Mouse (Mus musculus) small intestine, adult 2 months (tissue): ENCODE data around the gene Dpyd. TPM values are rescaled to one million over a fixed set of nuclear protein-coding genes. Genes with fewer than 3 reads are reported as not detected.

Experiments
- H3K27ac ChIP-seq: fragments of 200-500 bp; 2 replicates; pipeline ENCODE4 v1.5.1; 2012; ENCODE audit warnings: low read depth, low read length, control low read depth, inconsistent platforms; ENCODE audit not compliant: insufficient read depth
- H3K27me3 ChIP-seq: fragments of 200-500 bp; 2 replicates; pipeline ENCODE4 v1.6.1; 2012; ENCODE audit warnings: mild to moderate bottlenecking, moderate library complexity, low read length, inconsistent platforms; ENCODE audit not compliant: control insufficient read depth, insufficient read depth
- H3K36me3 ChIP-seq: fragments of 200-500 bp; 2 replicates; pipeline ENCODE4 v1.6.1; 2012; ENCODE audit warnings: mild to moderate bottlenecking, low read length, control low read depth, inconsistent platforms; ENCODE audit not compliant: control insufficient read depth, insufficient read depth
- H3K4me1 ChIP-seq: fragments of 200-500 bp; 2 replicates; pipeline ENCODE4 v1.6.1; 2012; ENCODE audit warnings: low read length, inconsistent platforms, mixed read lengths; ENCODE audit not compliant: control insufficient read depth, insufficient read depth, insufficient read length
- H3K4me3 ChIP-seq: fragments of 200-500 bp; 2 replicates; pipeline ENCODE4 v1.5.1; 2012; ENCODE audit warnings: low read depth, mild to moderate bottlenecking, control low read depth, inconsistent platforms, low read length, moderate library complexity
- CTCF ChIP-seq: fragments of 200-500 bp; IDR thresholded peaks from 2 replicates; pipeline ENCODE4 v1.5.1; 2012; ENCODE audit warnings: low read depth, mild to moderate bottlenecking, control low read depth, inconsistent platforms, low read length, moderate library complexity, mixed read lengths; ENCODE audit not compliant: insufficient replicate concordance, insufficient read length; ENCODE audit errors: extremely low read depth
- POLR2A ChIP-seq: fragments of 200-500 bp; IDR thresholded peaks from 2 replicates; pipeline ENCODE4 v1.6.1; 2012; ENCODE audit warnings: low read depth, mild to moderate bottlenecking, control low read depth, inconsistent platforms, low read length, moderate library complexity
- WGBS: fragments of 180-500 bp; shearing (Covaris S2); methylation state at CpG from one replicate; pipeline ENCODE4 v1.1.7; 2018; 5-methylcytosine and 5-hydroxymethylcytosine counted together
- polyA plus RNA-seq: library from polyadenylated mRNA; depleted of rRNA; stranded (reverse); fragments of >200 nt; gene quantifications from 2 replicates; pipeline ENCODE4 v1.2.3, GENCODE M21; 2012

Dpyd gene
- polyA plus RNA-seq, 1 experiment: 13.4 TPM

DNA sequence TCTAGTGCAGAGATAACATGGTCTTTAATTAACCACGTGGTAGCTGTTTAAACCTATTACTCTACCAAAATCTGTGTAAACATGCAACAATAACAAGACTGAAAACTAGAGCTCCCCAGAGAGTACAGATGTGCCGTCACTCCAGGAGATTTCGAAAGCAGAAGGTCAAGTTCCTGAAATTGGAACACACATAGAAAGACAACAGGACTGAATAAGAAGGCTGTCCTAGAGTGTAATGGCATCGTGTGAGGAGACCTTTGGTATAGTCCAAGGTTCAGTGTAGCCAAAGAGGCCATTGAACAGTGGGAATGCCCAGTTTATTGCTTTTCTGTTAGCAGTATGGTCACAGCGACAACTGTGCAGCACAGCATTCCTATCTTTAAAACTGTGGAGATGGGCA, 4.8 kb downstream of the Dpyd start:
- Histone ChIP-seq H3K27me3 (no peaks in the 10 kb centered on the region), H3K36me3 (no peaks in the 10 kb centered on the region), H3K27ac (peak overlapping the region; percentile 74; the same call in 1 of the 2 replicates), H3K4me1 (peaks cover 5% of the 10 kb centered on the region; the same call in 1 of the 2 replicates), H3K4me3 (no peak overlapping the region)
- WGBS: 25% methylated on average over 5 of the region's 5 CpGs
- TF ChIP-seq CTCF: no peak
- no peak for TF ChIP-seq POLR2A

DNA sequence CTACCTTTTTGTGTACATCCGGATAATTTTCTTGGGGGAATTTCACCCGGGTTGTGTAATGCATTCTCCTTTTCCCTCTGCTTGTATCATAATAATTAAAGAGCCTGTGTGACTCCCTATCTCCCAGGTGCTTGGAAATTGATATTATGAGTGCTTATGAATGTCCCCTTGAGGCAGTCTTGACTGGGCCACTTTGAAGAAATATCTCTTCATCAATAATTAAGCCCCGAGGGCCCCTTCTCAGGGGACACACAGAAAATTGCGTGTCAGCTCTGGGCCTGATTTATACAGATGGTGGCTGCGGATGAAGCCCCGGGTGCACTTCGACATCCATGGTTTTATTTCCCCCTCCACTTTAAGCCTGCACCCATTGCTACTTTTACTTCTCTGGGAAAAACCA, 8.3 kb downstream of the Dpyd start:
- Histone ChIP-seq H3K27ac (no peak overlapping the region), H3K27me3 (no peaks in the 10 kb centered on the region), H3K36me3 (no peaks in the 10 kb centered on the region), H3K4me3 (no peak overlapping the region), H3K4me1 (peaks cover 4% of the 10 kb centered on the region; the same call in 1 of the 2 replicates)
- TF ChIP-seq POLR2A (no peak), CTCF (no peak)
- 80% methylated on average over 7 of the region's 7 CpGs for WGBS

DNA sequence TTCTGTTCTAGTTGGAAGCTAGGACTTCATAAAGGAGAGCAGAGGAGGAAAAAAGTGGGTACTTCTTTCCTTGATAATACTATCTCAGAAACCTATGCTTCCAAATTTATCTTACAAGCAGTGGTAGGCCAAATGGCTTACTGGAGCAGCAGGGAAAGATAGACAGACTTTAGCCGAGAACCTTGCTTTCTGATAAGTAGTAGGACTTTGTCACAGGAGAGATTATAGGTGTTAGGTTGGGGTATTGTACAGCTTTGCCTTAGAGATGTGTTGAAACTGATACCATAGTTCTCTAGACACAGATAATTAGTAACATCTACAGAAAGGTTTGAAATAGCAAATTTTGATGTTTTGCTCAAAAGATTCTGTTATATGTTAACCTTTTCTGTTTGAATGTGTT, 28.6 kb downstream of the Dpyd start:
- no peaks in the 10 kb centered on the region for H3K27me3 ChIP-seq
- H3K4me1 ChIP-seq: peaks cover 10% of the 10 kb centered on the region
- H3K4me3 ChIP-seq: no peak overlapping the region
- WGBS: 29% methylated on average over 1 of the region's 1 CpGs
- no peak overlapping the region for H3K27ac ChIP-seq
- TF ChIP-seq CTCF: no peak
- no peak for TF ChIP-seq POLR2A
- H3K36me3 ChIP-seq: no peaks in the 10 kb centered on the region

DNA sequence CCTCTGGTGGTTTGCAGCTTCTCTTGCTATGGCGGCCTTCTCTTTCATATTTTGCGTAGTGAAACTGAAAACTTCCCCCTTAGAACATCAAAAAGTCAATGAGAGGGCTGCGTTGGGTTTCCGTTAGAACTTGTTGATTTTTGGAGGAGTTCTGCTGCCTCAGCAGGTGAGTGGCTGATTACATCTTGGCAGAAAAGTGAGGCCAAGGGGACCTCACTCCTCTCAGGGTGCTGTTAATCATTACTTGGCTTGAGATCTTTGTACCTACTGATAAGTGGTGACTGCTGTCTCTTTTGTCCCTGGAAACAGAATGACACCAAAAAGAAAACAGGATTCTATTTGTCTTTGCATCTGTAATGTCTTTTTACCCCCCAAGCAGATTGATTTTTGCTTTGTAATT, 32.9 kb downstream of the Dpyd start:
- H3K27me3 ChIP-seq: no peaks in the 10 kb centered on the region
- H3K36me3 ChIP-seq: no peaks in the 10 kb centered on the region
- TF ChIP-seq POLR2A (no peak), CTCF (no peak)
- WGBS: 27% methylated on average over 4 of the region's 4 CpGs
- no peak overlapping the region for H3K27ac ChIP-seq
- H3K4me3 ChIP-seq: no peak overlapping the region
- peaks cover 12% of the 10 kb centered on the region for H3K4me1 ChIP-seq

DNA sequence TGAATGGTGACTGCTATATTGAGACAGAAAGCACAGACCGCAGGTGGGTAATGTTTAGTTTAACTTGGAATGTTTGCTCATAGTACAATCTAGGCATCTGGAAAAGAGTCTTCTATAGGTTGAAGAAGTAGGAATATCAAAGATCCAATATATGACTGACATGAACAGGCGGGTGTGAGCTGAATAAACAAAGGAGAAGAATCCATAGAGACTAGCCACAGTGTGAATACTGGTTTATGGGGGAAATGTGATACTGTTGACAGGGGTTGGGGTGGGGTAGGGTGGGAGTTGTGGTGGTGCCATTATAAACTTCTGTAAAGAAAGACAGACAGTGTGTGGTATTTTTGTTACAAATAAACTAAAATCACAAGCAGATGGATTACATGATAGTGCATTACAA, 33.8 kb downstream of the Dpyd start:
- Histone ChIP-seq H3K4me3 (no peak overlapping the region), H3K36me3 (no peaks in the 10 kb centered on the region), H3K27ac (no peak overlapping the region), H3K4me1 (peaks cover 12% of the 10 kb centered on the region), H3K27me3 (no peaks in the 10 kb centered on the region)
- 27% methylated on average over 2 of the region's 2 CpGs for WGBS
- no peak for TF ChIP-seq CTCF
- no peak for TF ChIP-seq POLR2A

DNA sequence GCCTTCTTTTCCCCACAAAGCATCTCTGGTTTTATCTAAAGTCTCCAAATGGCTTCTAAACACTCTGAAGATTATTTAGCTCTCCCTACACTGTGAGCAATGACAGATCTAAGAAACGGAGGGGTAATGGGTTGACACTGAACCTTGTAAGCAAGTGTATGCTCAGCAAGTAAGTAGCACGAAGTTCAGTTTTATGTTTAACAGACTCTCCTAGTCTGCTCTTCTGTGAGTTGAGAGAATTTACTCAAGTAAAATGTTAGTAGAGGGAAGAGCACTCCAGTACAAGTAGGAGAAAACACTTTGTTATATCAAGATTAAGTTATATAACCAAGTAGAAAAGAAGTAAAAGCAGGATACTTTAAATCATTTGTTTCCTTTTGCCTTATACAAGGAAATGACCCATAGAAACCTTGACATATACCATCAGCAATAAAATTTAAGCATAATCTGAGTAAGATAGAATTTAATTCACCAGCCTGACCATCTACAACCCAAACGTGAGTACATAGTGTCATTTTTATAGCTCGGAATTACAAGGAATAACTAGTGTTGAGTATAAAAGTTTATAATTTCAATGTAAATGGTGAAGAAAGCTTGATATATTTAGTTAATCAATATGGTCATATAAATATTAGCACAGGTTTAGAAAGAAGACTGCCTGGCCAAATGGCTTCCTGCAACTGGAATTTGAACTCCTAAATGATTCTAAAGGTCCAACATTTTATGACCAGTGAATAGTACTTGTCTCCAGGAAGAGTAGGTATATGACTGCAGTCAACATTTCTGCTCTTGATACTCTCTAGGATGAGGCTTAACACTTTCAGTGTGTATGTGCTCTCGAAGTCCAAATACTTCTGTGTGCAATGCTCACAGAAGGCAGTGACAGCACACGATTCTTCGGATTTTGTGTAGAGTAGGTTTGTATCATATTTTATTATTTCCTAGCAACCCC, 40.0 kb downstream of the Dpyd start:
- no peak for TF ChIP-seq POLR2A
- no peak for TF ChIP-seq CTCF
- H3K4me3 ChIP-seq: no peak overlapping the region
- no peaks in the 10 kb centered on the region for H3K4me1 ChIP-seq
- WGBS: 35% methylated on average over 7 of the region's 7 CpGs
- peak overlapping the region; percentile 94 for H3K27ac ChIP-seq
- no peaks in the 10 kb centered on the region for H3K27me3 ChIP-seq
- H3K36me3 ChIP-seq: no peaks in the 10 kb centered on the region

DNA sequence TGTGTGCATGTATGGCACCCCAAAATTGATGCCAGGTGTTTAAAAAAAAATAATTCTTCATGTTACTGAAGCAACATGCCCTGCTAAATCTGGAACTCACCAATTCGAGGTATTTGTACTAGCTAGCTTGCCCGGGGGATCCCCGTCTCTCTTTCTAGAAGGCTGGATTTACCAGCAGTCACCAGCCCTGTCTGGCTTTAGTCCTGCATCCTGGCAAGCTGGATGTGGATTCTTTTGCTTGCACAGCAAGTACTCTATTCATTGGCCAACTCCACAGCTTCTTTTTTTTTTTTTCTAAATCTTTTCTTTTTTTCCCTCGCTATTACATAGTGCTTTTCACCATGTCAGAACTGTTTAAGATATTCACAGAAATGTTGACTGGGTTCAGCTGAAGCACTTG, 46.8 kb downstream of the Dpyd start:
- Histone ChIP-seq H3K4me3 (no peak overlapping the region), H3K27ac (no peak overlapping the region), H3K36me3 (peaks cover 4% of the 10 kb centered on the region), H3K4me1 (no peaks in the 10 kb centered on the region), H3K27me3 (no peaks in the 10 kb centered on the region)
- WGBS: 87% methylated on average over 4 of the region's 4 CpGs
- TF ChIP-seq CTCF (no peak), POLR2A (no peak)
